Mouse (Mus musculus) C2C12 (cell line): Measurements from ENCODE around the gene Adcy9.

Experiments
- CEBPB ChIP-seq: IDR thresholded peaks from one replicate; pipeline ENCODE4 v1.6.1; 2011; ENCODE audit warnings: low read depth, mild to moderate bottlenecking, control low read depth, moderate library complexity
- CTCF ChIP-seq: IDR thresholded peaks from one replicate; pipeline ENCODE4 v1.5.1; 2011; ENCODE audit not compliant: control insufficient read depth, insufficient read depth, insufficient read length
- USF1 ChIP-seq: IDR thresholded peaks from one replicate; pipeline ENCODE4 v1.6.1; 2011; ENCODE audit warnings: low read depth, mild to moderate bottlenecking, control low read depth, moderate library complexity

GRCm38 (mm10) chr16:4263486-4263885, 156.8 kb downstream of the Adcy9 start:
- no peak for TF ChIP-seq CEBPB
- TF ChIP-seq CTCF: no peak
- TF ChIP-seq USF1: no peak
